Mouse (Mus musculus): ENCODE data around the gene Mecp2. TPM values are rescaled to one million over a fixed set of nuclear protein-coding genes. Genes with fewer than 3 reads are reported as not detected.
A peak's percentile ranks its signal among the peaks of the same experiment; 100 is the strongest.

Mecp2 gene
- polyA plus RNA-seq, 1 experiment = 14.1 TPM

DNA sequence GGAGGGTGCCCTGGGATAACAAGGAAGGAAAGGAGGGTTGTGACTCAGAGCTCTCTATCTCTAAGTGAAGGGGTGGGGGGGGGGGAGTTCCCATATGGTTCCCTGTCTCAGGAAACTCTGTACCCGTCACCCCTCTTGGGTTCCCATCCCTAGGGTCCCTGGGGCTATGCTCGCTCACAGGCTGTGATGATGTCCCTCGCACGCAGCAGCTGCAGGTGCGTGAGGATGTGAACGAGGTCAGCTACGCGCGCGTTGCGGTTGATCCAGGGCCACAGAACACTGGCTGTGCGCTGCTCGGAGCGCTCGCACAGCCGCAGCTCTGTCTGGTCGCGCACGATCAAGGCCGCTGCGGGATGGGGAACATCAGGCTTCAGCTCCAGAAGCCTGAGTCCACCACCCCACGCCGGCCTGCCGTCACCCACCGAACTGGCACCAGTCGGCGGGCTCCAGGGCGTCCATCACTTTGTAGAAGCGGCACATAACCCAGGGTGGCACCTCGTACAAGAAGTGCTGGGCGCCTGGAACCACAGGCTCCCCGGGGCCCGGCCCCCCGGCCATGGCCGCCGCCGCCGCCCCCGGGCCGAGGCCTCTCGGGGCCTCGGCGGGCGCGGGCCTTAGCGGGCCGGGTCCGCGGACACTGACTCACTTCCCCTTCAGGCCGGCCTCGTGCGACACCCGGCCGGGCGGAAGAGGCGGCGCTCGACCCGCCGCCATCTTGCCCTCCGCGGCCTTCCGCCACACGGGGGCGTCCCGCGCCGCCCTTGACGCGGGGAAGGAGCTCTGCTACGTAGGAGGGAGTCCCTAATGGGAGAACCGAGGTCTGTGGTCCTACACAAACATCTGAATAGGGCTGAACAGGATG lies 111.7 kb downstream of the Mecp2 start, which contains the start of gene Irak1:
TSS of gene Irak1 (minus strand) at position 731 of the 862 bp plus-strand sequence.
- peak within 1 kb of the TSS; percentile 98 for H3K4me3 ChIP-seq (ENCODE audit: control insufficient read depth, insufficient read depth, low read length)
- peak; percentile 79 for DNase-seq
- peak; percentile 71; the same call in 1 of the 2 replicates for TF ChIP-seq CTCF (IDR thresholded peaks at IDR 0.05; ENCODE audit: borderline replicate concordance, control insufficient read depth, extremely low read depth, insufficient read depth, low read length, poor library complexity)
- TF ChIP-seq POLR2A (IDR thresholded peaks at IDR 0.05; ENCODE audit: control insufficient read depth, extremely low read depth, insufficient read depth, low read length, poor library complexity) = no peak

DNA sequence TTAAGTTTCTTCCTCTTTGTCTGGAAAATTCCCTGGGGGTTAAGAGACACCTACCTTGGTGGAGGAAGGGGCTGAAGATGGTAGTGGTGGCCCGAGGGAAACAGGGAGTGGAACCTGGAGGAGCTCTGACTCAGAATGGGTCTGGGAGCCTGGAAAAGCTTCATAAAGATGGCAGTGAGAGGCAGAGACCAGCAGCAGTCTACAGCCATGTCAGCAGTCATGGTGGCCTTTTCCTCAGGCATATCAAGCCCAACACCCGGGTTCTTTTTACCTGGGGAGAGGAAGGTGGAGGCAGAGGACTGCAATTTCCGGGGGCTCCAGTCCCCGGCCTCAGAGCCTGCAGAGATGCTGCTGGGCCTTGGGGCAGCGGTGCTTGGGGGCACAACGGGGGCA lies 112.4 kb downstream of the Mecp2 start:
- Histone ChIP-seq H3K4me1 (replicated peaks; ENCODE audit: control insufficient read depth, insufficient read depth, low read length) (peaks cover 6% of the 10 kb centered on the region), H3K4me3 (ENCODE audit: control insufficient read depth, insufficient read depth, low read length) (peak overlapping the region; percentile 98), H3K27ac (ENCODE audit: control insufficient read depth, insufficient read depth, low read length) (no peak overlapping the region), H3K36me3 (ENCODE audit: control insufficient read depth, insufficient read depth, low read length) (no peaks in the 10 kb centered on the region; the same call in 1 of the 2 replicates), H3K27me3 (ENCODE audit: control insufficient read depth, insufficient read depth, low read length) (no peaks in the 10 kb centered on the region)
- 5% methylated on average over 6 of the region's 6 CpGs for WGBS
- no peak for TF ChIP-seq CTCF (IDR thresholded peaks at IDR 0.05; ENCODE audit: borderline replicate concordance, control insufficient read depth, extremely low read depth, insufficient read depth, low read length, poor library complexity)
- TF ChIP-seq POLR2A (IDR thresholded peaks at IDR 0.05; ENCODE audit: control insufficient read depth, extremely low read depth, insufficient read depth, low read length, poor library complexity) = no peak
- DNase-seq = peak; percentile 10

More for the DNA sequence above, 111.7 kb downstream of the Mecp2 start, which contains the start of gene Irak1:
- whole genome bisulfite sequencing = under 1% methylated on average over 70 of the region's 72 CpGs
- Histone ChIP-seq H3K27ac (ENCODE audit: control insufficient read depth, insufficient read depth, low read length) (peak within 1 kb of the TSS; percentile 20; the same call in 1 of the 2 replicates), H3K4me1 (replicated peaks; ENCODE audit: control insufficient read depth, insufficient read depth, low read length) (peaks cover 6% of the 10 kb centered on the region), H3K27me3 (ENCODE audit: control insufficient read depth, insufficient read depth, low read length) (no peaks in the 10 kb centered on the region), H3K36me3 (ENCODE audit: control insufficient read depth, insufficient read depth, low read length) (no peaks in the 10 kb centered on the region)

DNA sequence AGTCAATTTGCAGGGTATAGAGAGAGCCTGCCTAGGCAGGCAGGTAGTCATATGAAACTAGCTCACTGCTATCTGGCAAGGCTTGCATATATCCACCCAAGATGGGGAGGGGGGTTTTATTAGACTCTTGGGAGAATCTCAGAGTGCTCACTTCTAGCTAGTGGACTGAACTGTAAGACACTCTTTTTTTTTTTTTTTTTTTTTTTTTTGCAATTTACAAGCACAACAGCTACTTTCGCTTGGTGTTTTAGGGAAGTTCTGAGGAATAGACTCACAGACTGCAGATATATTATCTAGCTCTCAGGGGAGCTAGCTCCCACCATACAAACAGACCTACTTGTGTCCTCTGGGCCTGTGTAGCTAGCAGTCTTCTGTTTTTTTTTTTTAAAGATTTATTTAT lies 120.6 kb downstream of the Mecp2 start:
- Histone ChIP-seq H3K27me3 (ENCODE audit: control insufficient read depth, insufficient read depth, low read length) (no peaks in the 10 kb centered on the region), H3K27ac (ENCODE audit: control insufficient read depth, insufficient read depth, low read length) (no peak overlapping the region), H3K4me1 (replicated peaks; ENCODE audit: control insufficient read depth, insufficient read depth, low read length) (no peaks in the 10 kb centered on the region), H3K36me3 (ENCODE audit: control insufficient read depth, insufficient read depth, low read length) (no peaks in the 10 kb centered on the region; the same call in 1 of the 2 replicates), H3K4me3 (ENCODE audit: control insufficient read depth, insufficient read depth, low read length) (no peak overlapping the region)
- TF ChIP-seq POLR2A (IDR thresholded peaks at IDR 0.05; ENCODE audit: control insufficient read depth, extremely low read depth, insufficient read depth, low read length, poor library complexity) (no peak), CTCF (IDR thresholded peaks at IDR 0.05; ENCODE audit: borderline replicate concordance, control insufficient read depth, extremely low read depth, insufficient read depth, low read length, poor library complexity) (no peak)
- WGBS = 92% methylated on average over 1 of the region's 1 CpGs
- DNase-seq = no peak

DNA sequence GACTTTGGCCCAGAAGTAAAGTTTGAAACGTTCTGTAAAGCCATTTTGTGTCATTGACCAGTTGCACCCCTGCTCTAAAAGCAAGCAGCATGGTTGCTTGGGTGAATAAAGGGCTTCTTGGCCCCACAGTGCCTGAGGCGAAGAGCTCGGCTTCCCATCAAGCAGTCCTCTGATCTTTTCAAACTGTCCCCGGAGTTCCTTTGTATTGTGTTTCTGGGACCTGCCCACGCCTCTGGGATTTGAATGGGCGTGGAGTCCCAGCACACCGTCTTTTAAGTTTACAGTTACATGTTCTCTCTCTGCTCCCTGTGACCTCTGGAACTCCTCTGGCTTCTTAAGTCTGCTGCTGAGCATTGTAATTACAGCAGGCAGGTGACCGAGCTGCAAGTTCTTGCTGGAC lies 127.1 kb downstream of the Mecp2 start:
- H3K4me1 ChIP-seq (replicated peaks; ENCODE audit: control insufficient read depth, insufficient read depth, low read length) = no peaks in the 10 kb centered on the region
- DNase-seq = no peak
- WGBS = 83% methylated on average over 8 of the region's 8 CpGs
- H3K27ac ChIP-seq (ENCODE audit: control insufficient read depth, insufficient read depth, low read length) = no peak overlapping the region
- H3K27me3 ChIP-seq (ENCODE audit: control insufficient read depth, insufficient read depth, low read length) = no peaks in the 10 kb centered on the region
- no peaks in the 10 kb centered on the region for H3K36me3 ChIP-seq (ENCODE audit: control insufficient read depth, insufficient read depth, low read length)
- TF ChIP-seq CTCF (IDR thresholded peaks at IDR 0.05; ENCODE audit: borderline replicate concordance, control insufficient read depth, extremely low read depth, insufficient read depth, low read length, poor library complexity) (no peak), POLR2A (IDR thresholded peaks at IDR 0.05; ENCODE audit: control insufficient read depth, extremely low read depth, insufficient read depth, low read length, poor library complexity) (no peak)
- H3K4me3 ChIP-seq (ENCODE audit: control insufficient read depth, insufficient read depth, low read length) = no peak overlapping the region

DNA sequence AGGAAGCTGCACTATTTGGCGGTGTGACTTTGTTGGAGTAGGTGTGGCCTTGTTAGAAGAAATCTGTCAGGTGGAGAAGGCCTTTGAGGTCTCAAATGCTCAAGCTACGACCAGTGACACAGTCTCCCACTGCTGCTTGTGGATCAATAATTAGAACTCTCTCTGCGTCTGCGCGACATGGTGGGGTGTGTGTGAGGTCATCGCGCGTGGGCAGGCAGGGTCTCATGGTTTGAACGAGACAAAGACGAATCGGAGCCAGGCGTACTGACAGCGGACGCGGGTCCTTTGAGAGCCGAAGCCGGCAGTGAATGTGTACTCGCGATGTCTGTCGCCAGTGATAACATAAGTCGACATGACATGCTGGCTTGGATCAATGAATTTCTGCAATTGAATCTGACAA lies 128.8 kb downstream of the Mecp2 start:
- TF ChIP-seq POLR2A (IDR thresholded peaks at IDR 0.05; ENCODE audit: control insufficient read depth, extremely low read depth, insufficient read depth, low read length, poor library complexity) = no peak
- TF ChIP-seq CTCF (IDR thresholded peaks at IDR 0.05; ENCODE audit: borderline replicate concordance, control insufficient read depth, extremely low read depth, insufficient read depth, low read length, poor library complexity) = no peak
- no peak overlapping the region for H3K4me3 ChIP-seq (ENCODE audit: control insufficient read depth, insufficient read depth, low read length)
- H3K4me1 ChIP-seq (replicated peaks; ENCODE audit: control insufficient read depth, insufficient read depth, low read length) = no peaks in the 10 kb centered on the region
- no peaks in the 10 kb centered on the region for H3K36me3 ChIP-seq (ENCODE audit: control insufficient read depth, insufficient read depth, low read length)
- no peaks in the 10 kb centered on the region for H3K27me3 ChIP-seq (ENCODE audit: control insufficient read depth, insufficient read depth, low read length)
- 96% methylated on average over 21 of the region's 21 CpGs for WGBS
- H3K27ac ChIP-seq (ENCODE audit: control insufficient read depth, insufficient read depth, low read length) = no peak overlapping the region
- DNase-seq = no peak

DNA sequence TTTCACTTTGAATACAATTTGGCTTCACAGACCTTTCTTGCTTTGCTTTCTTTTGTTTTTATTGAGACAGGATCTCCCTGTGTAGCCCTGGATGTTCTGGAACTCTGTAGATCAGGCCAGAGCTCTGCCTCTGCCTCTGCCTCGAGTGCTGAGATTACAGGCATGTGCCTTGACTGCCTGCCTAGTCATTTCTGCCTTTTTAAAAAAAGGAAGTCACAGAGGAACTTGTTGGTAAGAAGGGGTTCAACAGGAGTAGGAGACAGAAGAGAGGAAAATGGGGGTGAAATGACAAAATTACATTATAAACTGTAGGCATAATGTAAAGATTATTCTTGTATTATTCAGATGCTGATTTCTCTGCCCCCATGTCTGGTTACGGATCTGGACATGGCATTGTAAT lies 131.5 kb downstream of the Mecp2 start:
- TF ChIP-seq POLR2A (IDR thresholded peaks at IDR 0.05; ENCODE audit: control insufficient read depth, extremely low read depth, insufficient read depth, low read length, poor library complexity) (no peak), CTCF (IDR thresholded peaks at IDR 0.05; ENCODE audit: borderline replicate concordance, control insufficient read depth, extremely low read depth, insufficient read depth, low read length, poor library complexity) (no peak)
- no peak overlapping the region for H3K27ac ChIP-seq (ENCODE audit: control insufficient read depth, insufficient read depth, low read length)
- 53% methylated on average over 2 of the region's 2 CpGs for WGBS
- H3K36me3 ChIP-seq (ENCODE audit: control insufficient read depth, insufficient read depth, low read length) = no peaks in the 10 kb centered on the region
- no peak overlapping the region for H3K4me3 ChIP-seq (ENCODE audit: control insufficient read depth, insufficient read depth, low read length)
- DNase-seq = no peak
- H3K27me3 ChIP-seq (ENCODE audit: control insufficient read depth, insufficient read depth, low read length) = no peaks in the 10 kb centered on the region
- no peaks in the 10 kb centered on the region for H3K4me1 ChIP-seq (replicated peaks; ENCODE audit: control insufficient read depth, insufficient read depth, low read length)
